Mouse (Mus musculus): Measurements from ENCODE around the gene AC140267.1.
A peak's percentile ranks its signal among the peaks of the same experiment; 100 is the strongest.

DNA sequence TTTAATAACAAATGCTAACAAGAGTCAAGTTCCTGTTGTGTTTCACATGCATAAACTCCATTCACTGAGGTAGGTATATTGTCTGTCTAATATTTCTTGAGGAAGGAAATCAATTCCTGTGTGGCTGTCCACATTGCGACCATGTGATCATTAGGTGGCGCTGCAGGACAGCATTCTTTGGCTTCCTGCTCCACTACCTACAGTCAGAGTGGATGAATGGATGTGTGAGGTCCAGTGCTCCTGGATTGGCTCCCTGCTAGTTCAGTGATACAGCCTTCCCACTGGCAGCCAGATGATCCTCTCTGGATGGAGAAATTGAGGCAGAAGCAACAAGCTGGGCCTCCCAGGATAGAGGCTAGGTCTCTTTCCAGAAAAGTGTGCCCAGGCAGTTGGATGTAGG lies 30.6 kb downstream of the AC140267.1 start:
- TF ChIP-seq CTCF (IDR thresholded peaks at IDR 0.05; ENCODE audit: insufficient read depth, low read length) (peak; percentile 86), POLR2A (IDR thresholded peaks at IDR 0.05; ENCODE audit: borderline replicate concordance, extremely low read depth, low read depth, low read length) (no peak)
